Mouse (Mus musculus) kidney, embryonic 15.5 days (tissue): ENCODE measurements at regions not wholly inside any gene's neighbourhood (a gene's known extent, or its start where the extent isn't known, plus 50 kb on each side); places are given as distances from the start of the nearest gene placed in this dataset.

Source experiments
- ATAC-seq: fragments of 200-750 bp; cut with Nextera tagmentation; replicated peaks from 2 replicates; pipeline ENCODE4 v1.8.0; 2017; ENCODE audit warnings: moderate TSS enrichment; ENCODE audit not compliant: low FRiP score
- H3K27ac ChIP-seq: fragments of 300-500 bp; sonication (generic); 2 replicates; pipeline ENCODE4 v1.5.1; 2015; ENCODE audit warnings: mild to moderate bottlenecking, inconsistent platforms
- H3K27me3 ChIP-seq: fragments of 300-500 bp; sonication (generic); 2 replicates; pipeline ENCODE4 v1.6.1; 2015; ENCODE audit warnings: inconsistent platforms
- H3K36me3 ChIP-seq: fragments of 300-500 bp; sonication (generic); 2 replicates; pipeline ENCODE4 v1.6.1; 2015; ENCODE audit warnings: inconsistent platforms
- H3K4me1 ChIP-seq: fragments of 300-500 bp; sonication (generic); 2 replicates; pipeline ENCODE4 v1.6.1; 2015; ENCODE audit warnings: inconsistent platforms
- H3K4me2 ChIP-seq: fragments of 300-500 bp; sonication (generic); 2 replicates; pipeline ENCODE4 v1.6.1; 2015; ENCODE audit warnings: moderate library complexity, mild to moderate bottlenecking, inconsistent platforms
- H3K4me3 ChIP-seq: fragments of 300-500 bp; sonication (generic); replicated peaks from 2 replicates; pipeline ENCODE4 v1.5.1; 2015; ENCODE audit warnings: mild to moderate bottlenecking, inconsistent platforms
- H3K9ac ChIP-seq: fragments of 300-500 bp; sonication (generic); 2 replicates; pipeline ENCODE4 v1.6.1; 2015; ENCODE audit warnings: mild to moderate bottlenecking, inconsistent platforms
- H3K9me3 ChIP-seq: fragments of 300-500 bp; sonication (generic); replicated peaks from 2 replicates; pipeline ENCODE4 v1.6.1; 2016; ENCODE audit warnings: inconsistent platforms
- WGBS: fragments of 180-500 bp; shearing (Covaris S2); methylation state at CpG from one replicate; pipeline ENCODE4 v1.1.7; 2015; ENCODE audit warnings: mixed read lengths; 5-methylcytosine and 5-hydroxymethylcytosine counted together

- Histone ChIP-seq H3K9ac (no peak overlapping the region), H3K4me3 (no peak overlapping the region), H3K9me3 (no peaks in the 10 kb centered on the region), H3K27me3 (no peaks in the 10 kb centered on the region), H3K27ac (no peak overlapping the region), H3K4me1 (no peaks in the 10 kb centered on the region), H3K4me2 (no peak overlapping the region), H3K36me3 (no peaks in the 10 kb centered on the region)
- WGBS: 78% methylated on average over 9 of the region's 9 CpGs
- no peak for ATAC-seq
These were observed 106.0 kb upstream of the Tmem108 start for GRCm38 (mm10) chr9:103867433-103868209.

GRCm38 (mm10) chr9:103869276-103869675, 107.6 kb upstream of the Tmem108 start:
- Histone ChIP-seq H3K9ac (no peak overlapping the region), H3K9me3 (no peaks in the 10 kb centered on the region), H3K4me1 (no peaks in the 10 kb centered on the region), H3K4me2 (no peak overlapping the region), H3K27ac (no peak overlapping the region), H3K4me3 (no peak overlapping the region), H3K36me3 (no peaks in the 10 kb centered on the region), H3K27me3 (no peaks in the 10 kb centered on the region)
- 95% methylated on average over 2 of the region's 2 CpGs for WGBS
- no peak for ATAC-seq

- Histone ChIP-seq H3K4me1 (no peaks in the 10 kb centered on the region), H3K27ac (no peak overlapping the region), H3K9ac (no peak overlapping the region), H3K36me3 (no peaks in the 10 kb centered on the region), H3K4me2 (no peak overlapping the region), H3K4me3 (no peak overlapping the region), H3K9me3 (no peaks in the 10 kb centered on the region), H3K27me3 (no peaks in the 10 kb centered on the region)
- no peak for ATAC-seq
- WGBS: 81% methylated on average over 1 of the region's 1 CpGs
These were observed 110.5 kb upstream of the Tmem108 start for GRCm38 (mm10) chr9:103872119-103872518.

GRCm38 (mm10) chr9:103873876-103874275, 112.2 kb upstream of the Tmem108 start:
- Histone ChIP-seq H3K27ac (no peak overlapping the region), H3K9me3 (no peaks in the 10 kb centered on the region), H3K27me3 (no peaks in the 10 kb centered on the region), H3K4me3 (no peak overlapping the region), H3K9ac (no peak overlapping the region), H3K36me3 (no peaks in the 10 kb centered on the region), H3K4me1 (no peaks in the 10 kb centered on the region), H3K4me2 (no peak overlapping the region)
- ATAC-seq: no peak
- WGBS: 85% methylated on average over 9 of the region's 9 CpGs

- H3K27me3 ChIP-seq: no peaks in the 10 kb centered on the region
- no peak overlapping the region for H3K4me3 ChIP-seq
- H3K9ac ChIP-seq: no peak overlapping the region
- no peak overlapping the region for H3K4me2 ChIP-seq
- H3K27ac ChIP-seq: no peak overlapping the region
- no peaks in the 10 kb centered on the region for H3K36me3 ChIP-seq
- 80% methylated on average over 2 of the region's 2 CpGs for WGBS
- ATAC-seq: no peak
- H3K4me1 ChIP-seq: no peaks in the 10 kb centered on the region
- H3K9me3 ChIP-seq: no peaks in the 10 kb centered on the region
These were observed 116.2 kb upstream of the Tmem108 start for GRCm38 (mm10) chr9:103877851-103878250.

- H3K9me3 ChIP-seq: no peaks in the 10 kb centered on the region
- H3K4me2 ChIP-seq: no peak overlapping the region
- no peaks in the 10 kb centered on the region for H3K36me3 ChIP-seq
- no peak overlapping the region for H3K4me3 ChIP-seq
- no peak for ATAC-seq
- no peak overlapping the region for H3K9ac ChIP-seq
- no peaks in the 10 kb centered on the region for H3K4me1 ChIP-seq
- WGBS: 67% methylated on average over 4 of the region's 4 CpGs
- H3K27ac ChIP-seq: no peak overlapping the region
- no peaks in the 10 kb centered on the region for H3K27me3 ChIP-seq
These were observed 109.5 kb upstream of the Nphp3 start for GRCm38 (mm10) chr9:103892827-103893226.

GRCm38 (mm10) chr9:103894376-103894775, 108.0 kb upstream of the Nphp3 start:
- no peak overlapping the region for H3K27ac ChIP-seq
- H3K36me3 ChIP-seq: no peaks in the 10 kb centered on the region
- no peak overlapping the region for H3K9ac ChIP-seq
- 78% methylated on average over 2 of the region's 2 CpGs for WGBS
- H3K4me2 ChIP-seq: no peak overlapping the region
- H3K4me1 ChIP-seq: no peaks in the 10 kb centered on the region
- no peak for ATAC-seq
- no peak overlapping the region for H3K4me3 ChIP-seq
- H3K9me3 ChIP-seq: no peaks in the 10 kb centered on the region
- H3K27me3 ChIP-seq: no peaks in the 10 kb centered on the region

GRCm38 (mm10) chr9:103899311-103899710, 103.0 kb upstream of the Nphp3 start:
- ATAC-seq: no peak
- no peaks in the 10 kb centered on the region for H3K4me1 ChIP-seq

GRCm38 (mm10) chr9:103911347-103911746, 91.0 kb upstream of the Nphp3 start:
- Histone ChIP-seq H3K27me3 (no peaks in the 10 kb centered on the region), H3K9me3 (no peaks in the 10 kb centered on the region), H3K27ac (no peak overlapping the region), H3K36me3 (no peaks in the 10 kb centered on the region), H3K4me1 (no peaks in the 10 kb centered on the region), H3K9ac (no peak overlapping the region), H3K4me2 (no peak overlapping the region), H3K4me3 (no peak overlapping the region)
- 80% methylated on average over 2 of the region's 2 CpGs for WGBS
- no peak for ATAC-seq

More at GRCm38 (mm10) chr9:103899311-103899710, 103.0 kb upstream of the Nphp3 start:
- H3K36me3 ChIP-seq: no peaks in the 10 kb centered on the region
- H3K9me3 ChIP-seq: no peaks in the 10 kb centered on the region
- no peaks in the 10 kb centered on the region for H3K27me3 ChIP-seq
- H3K27ac ChIP-seq: no peak overlapping the region
- no peak overlapping the region for H3K4me3 ChIP-seq
- 67% methylated on average over 2 of the region's 2 CpGs for WGBS
- no peak overlapping the region for H3K9ac ChIP-seq
- H3K4me2 ChIP-seq: no peak overlapping the region

GRCm38 (mm10) chr9:103915126-103915525, 87.2 kb upstream of the Nphp3 start:
- H3K4me1 ChIP-seq: no peaks in the 10 kb centered on the region
- no peak for ATAC-seq
- H3K9me3 ChIP-seq: no peaks in the 10 kb centered on the region
- H3K27me3 ChIP-seq: no peaks in the 10 kb centered on the region
- no peaks in the 10 kb centered on the region for H3K36me3 ChIP-seq
- H3K9ac ChIP-seq: no peak overlapping the region
- H3K4me2 ChIP-seq: no peak overlapping the region
- no peak overlapping the region for H3K4me3 ChIP-seq
- WGBS: 79% methylated on average over 4 of the region's 4 CpGs
- H3K27ac ChIP-seq: no peak overlapping the region

GRCm38 (mm10) chr9:103917771-103918170, 84.6 kb upstream of the Nphp3 start:
- H3K4me3 ChIP-seq: no peak overlapping the region

GRCm38 (mm10) chr9:103922356-103922755, 80.0 kb upstream of the Nphp3 start:
- 91% methylated on average over 5 of the region's 5 CpGs for WGBS
- no peak overlapping the region for H3K27ac ChIP-seq
- no peak overlapping the region for H3K9ac ChIP-seq
- ATAC-seq: no peak
- H3K36me3 ChIP-seq: no peaks in the 10 kb centered on the region
- peaks cover 4% of the 10 kb centered on the region; the same call in 1 of the 2 replicates for H3K4me1 ChIP-seq
- no peak overlapping the region for H3K4me3 ChIP-seq
- no peaks in the 10 kb centered on the region for H3K9me3 ChIP-seq
- no peak overlapping the region for H3K4me2 ChIP-seq
- no peaks in the 10 kb centered on the region for H3K27me3 ChIP-seq

More at GRCm38 (mm10) chr9:103917771-103918170, 84.6 kb upstream of the Nphp3 start:
- Histone ChIP-seq H3K27ac (no peak overlapping the region), H3K4me2 (no peak overlapping the region), H3K9me3 (no peaks in the 10 kb centered on the region), H3K4me1 (peaks cover 4% of the 10 kb centered on the region; the same call in 1 of the 2 replicates), H3K27me3 (no peaks in the 10 kb centered on the region), H3K36me3 (no peaks in the 10 kb centered on the region), H3K9ac (no peak overlapping the region)
- ATAC-seq: no peak
- WGBS: 95% methylated on average over 6 of the region's 6 CpGs

GRCm38 (mm10) chr9:103924641-103925040, 77.7 kb upstream of the Nphp3 start:
- Histone ChIP-seq H3K9me3 (no peaks in the 10 kb centered on the region), H3K9ac (no peak overlapping the region), H3K4me3 (no peak overlapping the region), H3K36me3 (no peaks in the 10 kb centered on the region), H3K4me2 (no peak overlapping the region), H3K27me3 (no peaks in the 10 kb centered on the region), H3K27ac (no peak overlapping the region), H3K4me1 (peaks cover 4% of the 10 kb centered on the region; the same call in 1 of the 2 replicates)
- ATAC-seq: no peak
- 67% methylated on average over 3 of the region's 3 CpGs for WGBS
